Mouse (Mus musculus): ENCODE data around the gene Vmn1r1.

Gene Vmn1r1

DNA sequence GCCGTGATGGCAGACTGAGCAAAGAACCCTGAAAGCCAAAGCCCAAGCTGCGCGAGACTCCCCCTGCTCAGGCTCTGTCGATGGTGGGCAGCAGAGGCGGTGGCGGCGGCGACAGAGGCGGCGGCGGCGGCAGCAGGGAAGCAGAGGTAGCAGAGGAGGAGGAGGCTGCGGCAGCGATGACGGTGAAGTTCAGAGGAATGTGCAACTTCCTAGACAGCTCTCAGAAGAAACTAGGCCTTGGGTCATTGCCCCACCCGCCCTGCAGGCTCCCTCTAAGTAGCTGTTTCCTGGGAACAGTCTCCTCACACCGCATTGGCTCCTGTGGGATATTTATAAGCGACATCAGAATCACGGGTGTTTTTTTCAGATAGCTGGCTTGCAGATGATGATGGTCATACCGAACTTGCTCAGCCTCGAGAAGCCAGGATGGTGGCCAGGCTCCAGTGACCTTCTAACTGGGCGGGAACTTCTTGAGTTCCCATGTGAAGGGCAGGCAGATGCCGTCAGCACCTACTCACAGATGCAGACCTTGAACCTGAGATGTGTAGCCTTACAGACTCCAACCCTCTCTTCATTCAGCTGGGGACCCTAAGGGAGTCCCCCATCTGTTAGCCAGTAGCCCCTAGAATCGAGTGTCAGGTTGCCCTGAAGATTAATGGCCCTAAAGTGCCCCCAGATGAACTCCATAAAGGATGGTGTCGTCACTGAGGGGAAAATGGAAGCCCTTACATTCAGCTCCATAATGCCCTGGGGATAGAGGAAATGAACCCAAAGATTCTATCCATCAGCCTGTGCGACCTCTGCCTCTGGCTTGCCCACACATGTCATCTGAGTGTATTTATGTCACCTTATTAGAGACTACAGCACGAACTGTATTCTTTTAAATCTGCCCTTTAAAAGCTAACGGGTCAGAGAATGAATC lies 26.8 kb downstream of the Vmn1r1 start:
- DNase-seq: peak in 1 of 2 experiments; percentile 27

DNA sequence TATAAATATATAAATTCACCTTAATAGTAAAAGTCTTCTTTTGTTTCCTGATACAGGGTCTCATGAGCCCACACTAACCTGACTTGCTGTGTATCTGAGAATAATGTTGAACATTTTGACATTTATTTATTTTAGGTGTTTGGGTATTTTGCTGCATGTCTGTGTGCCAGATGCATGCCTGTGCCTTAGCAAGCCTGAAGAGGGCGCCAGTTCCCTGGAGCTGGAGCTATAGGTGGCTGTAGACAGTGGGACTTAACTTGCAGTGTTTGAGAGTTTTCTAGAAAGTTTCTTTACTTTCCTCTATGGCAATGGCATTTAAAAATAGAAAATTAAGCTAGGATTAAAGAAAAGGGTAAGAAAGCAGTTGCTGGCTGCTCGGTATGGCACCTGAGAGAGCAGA lies 33.5 kb downstream of the Vmn1r1 start:
- DNase-seq: peak; percentile 59 to 63

DNA sequence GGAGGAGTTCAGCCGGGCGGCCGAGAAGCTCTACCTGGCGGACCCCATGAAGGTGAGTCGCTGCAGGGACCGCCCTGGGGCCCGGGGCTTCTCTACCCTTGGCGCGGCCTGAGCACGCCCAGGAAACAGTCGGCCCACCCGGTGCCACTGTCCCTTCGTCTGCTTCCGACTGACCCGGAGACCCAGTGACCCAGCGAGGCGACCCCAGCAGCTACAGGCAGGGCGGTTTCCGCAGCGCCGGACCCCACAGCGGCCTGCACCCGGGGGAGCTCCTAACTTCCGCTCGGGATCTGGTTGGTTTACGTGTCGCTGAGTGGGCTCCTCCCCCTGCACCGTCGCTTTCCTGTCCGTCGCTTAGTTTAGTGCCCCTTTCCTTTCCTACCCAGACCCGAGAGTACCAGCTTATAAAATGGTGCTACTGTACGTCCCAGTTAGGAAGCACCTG lies 39.3 kb downstream of the Vmn1r1 start:
- DNase-seq: peak; percentile 89 to 95

DNA sequence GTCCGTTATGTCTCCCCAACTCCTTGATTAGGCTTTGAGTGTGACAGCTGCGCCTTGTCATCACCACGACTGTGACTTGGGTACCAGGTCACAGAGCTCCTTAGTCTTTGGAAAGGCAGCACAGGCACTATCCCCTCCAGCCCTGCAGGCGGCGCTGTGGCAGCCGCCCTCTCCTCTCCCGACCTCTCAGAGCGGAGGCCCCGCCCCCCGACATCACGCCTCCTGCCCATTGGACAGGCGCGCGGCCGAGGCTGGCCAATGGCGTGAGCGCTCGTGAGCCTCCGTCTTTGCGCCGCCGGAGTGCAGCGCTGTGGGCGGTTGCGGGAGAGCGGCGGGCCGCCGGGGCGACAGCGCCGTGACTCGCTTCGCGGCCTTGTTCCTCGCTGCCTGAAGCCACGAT lies 39.8 kb downstream of the Vmn1r1 start, which contains the start of gene Srp9:
Gene Srp9, plus strand, starts transcription at position 232 of the 400 bp plus-strand sequence.
- DNase-seq: peak; percentile 99 to 100

DNA sequence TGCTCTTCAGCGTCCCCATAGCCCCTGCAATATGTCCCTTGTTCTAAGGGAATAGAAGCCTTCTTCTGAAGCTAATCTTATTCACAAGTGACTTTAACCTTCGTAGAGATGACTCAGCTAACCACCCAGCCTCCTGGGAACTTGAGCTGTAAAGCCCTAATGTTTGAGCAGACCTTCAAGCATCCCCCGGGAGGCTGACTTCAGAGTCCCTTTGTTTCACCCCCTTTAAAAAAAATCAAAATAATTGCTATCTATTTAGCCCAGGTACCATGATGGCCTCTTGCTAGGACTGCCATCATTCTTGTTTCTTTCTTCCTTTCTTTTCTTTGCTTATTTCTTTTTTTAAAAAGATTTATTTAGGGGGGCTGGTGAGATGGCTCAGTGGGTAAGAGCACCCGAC lies 41.9 kb downstream of the Vmn1r1 start:
- no peak for DNase-seq

DNA sequence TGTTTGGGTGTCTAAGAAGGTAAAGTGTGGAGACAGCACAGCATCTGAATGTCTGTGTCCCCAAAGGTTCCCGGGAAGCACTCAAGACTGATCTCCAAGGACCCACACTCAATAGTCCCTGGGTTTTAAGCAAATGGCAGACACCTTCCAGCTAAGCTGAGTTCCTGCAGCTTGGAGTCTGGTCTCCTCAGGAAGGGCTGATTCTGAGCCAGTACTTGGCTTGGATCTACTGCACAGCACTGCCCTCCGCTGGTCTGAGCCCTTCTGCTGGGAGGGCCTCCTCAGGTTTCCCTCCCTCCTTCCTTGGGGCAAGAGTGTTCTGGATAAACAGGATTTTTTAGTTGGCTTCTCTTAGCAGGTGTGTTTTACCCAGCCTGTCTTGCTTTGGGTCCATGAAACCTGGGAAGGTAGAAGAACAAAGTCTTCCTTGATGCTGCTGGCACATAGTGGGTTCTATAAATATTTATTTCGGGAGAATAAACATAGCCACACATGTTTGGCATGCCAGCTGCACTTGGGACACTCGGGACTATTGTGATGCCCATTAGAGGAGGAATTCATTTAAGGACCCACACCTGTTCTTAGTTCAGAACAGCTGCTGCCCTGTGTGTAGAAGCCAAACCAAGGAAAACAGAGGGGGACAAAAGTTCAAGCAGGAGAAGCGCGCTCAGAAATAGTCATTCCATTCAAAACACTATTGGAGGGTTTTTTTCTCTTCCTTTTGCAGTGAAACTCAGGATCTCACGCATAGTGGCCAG lies 48.5 kb downstream of the Vmn1r1 start:
- DNase-seq: peak; percentile 79 to 84

DNA sequence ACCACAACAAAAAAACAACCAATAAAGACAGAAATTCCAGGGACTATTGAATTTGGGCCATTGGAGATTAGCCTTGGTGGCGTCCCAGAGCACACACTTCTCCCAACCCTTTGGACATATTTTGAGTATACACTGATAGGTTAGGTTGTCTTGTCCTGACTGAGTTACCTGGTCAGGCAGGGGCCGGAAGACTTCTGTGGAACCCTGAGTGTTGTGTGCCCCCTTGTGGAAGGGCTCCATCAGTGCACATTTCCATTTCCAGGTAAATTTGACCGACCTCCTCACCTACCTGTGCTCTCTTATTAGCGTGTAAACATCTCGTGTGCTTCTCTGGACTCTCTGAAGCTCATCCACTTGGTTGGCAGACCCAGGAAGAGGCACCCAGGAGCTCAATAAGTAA lies 49.1 kb downstream of the Vmn1r1 start:
- peak; percentile 67 to 76 for DNase-seq

DNA sequence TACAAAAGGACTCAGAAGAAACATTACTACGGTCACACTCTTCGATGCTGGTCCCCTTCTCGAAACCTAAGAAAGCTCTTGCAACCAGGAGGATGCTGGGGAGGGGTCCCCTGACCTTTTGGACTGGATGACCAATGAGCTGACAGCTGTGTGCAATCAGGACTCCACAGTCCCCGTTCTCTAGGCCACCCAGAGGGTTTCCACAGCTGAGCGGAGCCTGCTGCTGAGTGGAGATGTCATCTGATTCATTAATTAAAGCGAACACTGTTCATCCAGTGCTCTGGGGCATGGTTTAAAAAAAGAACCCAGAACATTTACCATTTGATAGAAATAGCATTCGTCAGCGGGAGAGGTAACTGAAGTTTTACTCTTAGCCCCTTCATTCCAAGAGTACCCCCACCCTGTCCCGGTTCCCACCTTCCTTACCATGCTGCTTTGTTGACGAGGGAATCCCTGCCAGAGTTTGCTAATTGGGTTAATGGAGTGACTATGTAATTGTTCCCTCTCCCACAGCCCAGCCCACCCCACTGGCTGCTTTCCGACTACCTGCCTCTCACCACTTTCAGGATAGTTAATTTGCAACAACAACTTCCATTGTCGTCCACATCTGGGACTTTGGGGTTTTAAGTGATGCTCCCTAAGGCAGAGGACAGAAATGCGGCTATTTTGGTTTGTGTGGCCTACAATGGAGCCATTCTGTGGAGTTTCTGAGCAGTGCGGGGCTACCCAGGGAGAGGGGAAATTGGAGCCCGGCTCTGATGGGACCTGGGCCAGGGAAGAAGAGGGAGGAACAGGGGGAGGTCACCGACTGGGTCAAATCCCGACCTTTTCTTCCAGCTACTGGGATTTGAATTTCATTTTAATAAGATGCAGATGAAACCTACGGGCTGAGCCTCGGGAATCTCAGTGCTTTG lies 50.4 kb downstream of the Vmn1r1 start:
- DNase-seq: peak in 1 of 2 experiments; percentile 54

DNA sequence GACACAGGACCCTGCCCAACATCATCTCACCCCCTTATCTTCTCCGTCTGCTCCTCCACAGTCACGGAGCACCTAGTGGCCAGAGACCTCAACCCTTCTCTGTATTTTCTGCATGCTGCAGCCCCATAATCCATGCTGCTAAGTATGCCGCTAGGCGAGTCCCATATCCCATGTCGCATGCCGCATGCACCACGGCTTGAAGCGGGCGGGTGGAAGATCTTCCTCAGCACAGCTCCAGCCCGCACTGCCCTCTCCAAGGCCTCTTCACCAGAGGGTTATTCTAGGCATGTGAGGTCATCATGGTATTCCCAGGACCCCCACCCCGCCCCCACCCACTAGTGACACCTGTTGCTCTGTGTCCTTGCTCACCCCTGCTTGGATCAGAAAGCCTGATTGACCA lies 51.2 kb downstream of the Vmn1r1 start:
- DNase-seq: no peak

DNA sequence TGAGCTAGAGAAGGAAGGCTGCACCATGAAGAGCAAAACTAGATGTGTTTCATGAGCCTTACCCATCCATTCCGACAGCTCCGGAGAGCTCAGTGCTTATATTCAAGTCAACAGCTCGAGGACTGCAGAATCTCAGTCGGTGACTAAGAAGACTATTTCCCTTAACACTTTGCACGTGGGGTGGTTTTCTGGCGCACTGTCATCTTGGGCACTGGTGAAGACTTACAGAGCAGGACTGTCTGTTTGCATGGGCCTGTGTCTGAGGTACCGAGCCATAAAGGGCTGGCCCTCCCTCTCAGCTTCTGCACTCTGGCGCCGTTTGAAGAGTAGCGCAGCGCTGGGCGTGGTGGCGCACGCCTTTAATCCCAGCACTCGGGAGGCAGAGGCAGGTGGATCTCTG lies 51.9 kb downstream of the Vmn1r1 start:
- DNase-seq: no peak

DNA sequence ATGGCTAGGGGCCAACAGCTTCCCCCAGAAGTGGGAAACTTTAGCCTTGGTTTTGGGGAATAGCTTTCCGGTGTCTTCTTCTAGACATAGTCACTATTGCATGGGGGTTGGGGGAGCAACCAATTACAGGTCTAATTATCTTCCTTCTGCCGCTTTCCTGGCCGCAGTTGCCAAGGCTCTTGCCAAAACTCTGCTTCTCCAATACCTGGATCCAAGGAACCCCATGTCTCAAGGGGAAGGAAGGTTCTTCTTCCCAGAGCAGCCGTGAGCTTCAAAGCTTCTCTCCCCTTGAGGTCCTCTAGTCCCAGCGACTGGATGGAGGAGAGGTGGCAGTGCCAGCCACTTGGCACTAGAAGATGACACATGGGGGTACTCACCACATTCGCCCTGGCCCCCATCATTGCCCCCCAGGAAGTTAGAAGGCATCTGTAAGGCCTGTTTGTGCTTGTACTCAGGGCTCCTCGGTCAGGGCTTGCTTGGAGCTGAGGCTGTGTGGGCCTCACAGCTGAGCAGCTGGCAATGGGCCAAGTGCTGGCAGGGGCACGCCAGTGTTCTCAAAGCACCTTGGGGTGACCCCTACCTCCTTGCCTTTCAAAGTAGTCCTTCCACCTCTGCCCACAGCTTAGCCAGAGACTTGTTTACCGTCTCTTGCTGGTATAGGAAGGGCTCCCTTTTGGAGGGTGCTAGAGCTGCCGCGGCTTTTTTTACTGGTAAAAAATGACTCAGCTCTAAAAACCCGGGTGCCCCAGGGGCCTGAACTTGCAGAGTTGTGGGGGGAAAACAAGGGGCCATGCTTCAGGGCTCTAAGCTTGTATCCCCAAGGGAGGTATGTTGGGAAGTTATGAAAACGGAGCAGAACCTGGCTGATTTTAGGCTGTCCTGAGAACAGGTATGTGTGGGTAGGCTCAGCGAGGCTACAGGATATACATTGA lies 52.6 kb downstream of the Vmn1r1 start:
- peak; percentile 60 to 69 for DNase-seq

DNA sequence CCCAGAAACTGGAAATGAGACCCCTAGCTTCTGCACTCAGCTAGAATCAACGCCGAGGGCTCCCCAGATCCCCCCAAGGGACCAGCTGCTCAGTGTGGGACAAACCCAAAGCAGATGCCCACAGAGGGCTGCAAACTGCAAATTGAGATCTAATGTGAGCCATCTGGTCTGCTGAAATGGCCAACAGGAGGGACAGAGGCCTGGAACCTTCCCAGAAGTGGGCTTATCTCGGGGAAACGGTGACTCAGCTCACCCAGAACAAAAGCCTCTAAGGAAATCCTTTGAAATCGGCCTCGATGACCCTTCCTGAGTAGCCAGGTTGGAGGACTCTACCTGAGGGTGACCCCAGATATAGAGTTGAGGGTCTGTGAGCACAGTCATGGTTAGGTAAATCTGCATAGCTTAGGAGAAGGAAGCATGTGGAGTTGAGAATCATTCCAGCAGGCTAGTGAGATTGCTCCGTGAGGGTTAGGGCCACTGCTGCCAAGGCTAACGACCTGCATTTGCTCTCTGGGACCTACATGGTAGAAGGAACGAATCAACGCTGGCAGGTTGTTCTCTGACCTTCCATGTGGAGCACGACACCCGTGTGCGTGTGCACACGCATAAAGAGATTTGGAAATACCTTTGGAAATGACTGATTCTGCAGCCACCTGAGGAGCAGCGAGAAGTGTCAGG lies 53.4 kb downstream of the Vmn1r1 start:
- no peak for DNase-seq

DNA sequence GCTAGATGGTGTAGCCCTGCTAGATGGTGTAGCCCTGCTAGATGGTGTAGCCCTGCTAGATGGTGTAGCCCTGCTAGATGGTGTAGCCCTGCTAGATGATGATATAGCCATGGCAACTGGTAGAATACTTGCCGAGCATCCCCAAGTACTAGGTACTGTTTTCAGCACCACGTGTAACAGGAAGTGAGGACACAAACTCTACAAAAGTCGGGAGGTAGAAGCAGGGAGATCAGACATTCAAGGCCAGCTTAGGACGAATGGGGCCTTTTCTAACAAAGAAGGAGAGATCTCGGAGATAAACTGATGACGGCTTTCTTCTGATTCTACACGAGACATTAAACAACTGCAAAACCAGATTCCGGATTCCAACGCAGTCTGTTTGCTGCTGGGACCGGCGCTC lies 54.1 kb downstream of the Vmn1r1 start:
- no peak for DNase-seq

DNA sequence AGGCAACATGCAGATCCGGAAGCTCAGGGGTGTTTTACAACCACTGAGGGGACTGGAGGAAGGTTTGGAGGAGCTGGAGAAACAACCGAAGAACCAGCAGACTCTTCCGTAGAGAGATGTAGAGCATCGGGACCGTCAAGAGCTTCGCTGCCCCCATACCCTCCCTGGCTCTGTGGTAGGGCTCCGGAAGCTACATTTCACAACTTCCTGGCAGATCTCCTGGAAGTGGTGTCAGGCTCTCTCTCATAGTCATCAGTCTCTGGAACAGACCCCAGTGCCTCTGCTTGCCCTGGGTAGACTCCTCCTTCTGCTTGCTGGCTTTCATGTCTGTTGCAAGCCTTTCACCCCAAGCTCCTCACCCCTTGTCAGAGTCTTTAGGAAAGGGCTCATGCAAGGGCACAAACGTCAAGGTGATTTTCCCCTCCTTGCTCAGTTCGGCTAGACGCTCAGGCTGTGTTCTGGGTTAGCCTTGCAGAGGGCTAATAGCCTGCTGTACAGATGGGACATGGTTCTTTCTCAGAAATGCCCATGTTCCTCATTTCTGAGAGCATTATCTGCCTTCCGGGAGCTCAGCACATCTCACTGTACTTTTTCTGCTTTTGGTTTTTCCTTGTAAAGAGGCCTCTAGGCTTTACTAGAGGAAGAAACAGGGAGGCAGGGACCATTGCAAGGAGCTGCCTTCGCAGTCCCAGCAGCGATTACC lies 55.7 kb downstream of the Vmn1r1 start:
- DNase-seq: no peak

DNA sequence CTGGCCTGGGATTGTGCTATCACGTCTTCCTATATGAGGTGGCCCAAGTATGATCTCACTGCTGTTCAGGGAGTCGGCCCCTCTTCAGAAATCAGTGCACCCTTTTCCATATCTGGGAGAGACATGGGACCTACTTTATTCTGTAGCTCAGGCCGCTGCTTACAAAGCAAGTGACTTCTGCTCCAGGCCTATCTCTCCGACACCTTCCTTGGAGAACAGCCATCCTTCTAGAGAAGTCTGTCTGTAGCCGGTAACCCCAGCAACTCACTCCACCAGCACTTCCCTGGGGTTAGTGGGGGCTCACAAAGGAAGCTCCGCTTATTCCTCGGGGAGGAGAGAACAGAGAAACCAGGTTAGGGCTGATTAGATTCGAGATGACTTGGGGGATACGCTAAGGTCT lies 57.0 kb downstream of the Vmn1r1 start:
- no peak for DNase-seq

DNA sequence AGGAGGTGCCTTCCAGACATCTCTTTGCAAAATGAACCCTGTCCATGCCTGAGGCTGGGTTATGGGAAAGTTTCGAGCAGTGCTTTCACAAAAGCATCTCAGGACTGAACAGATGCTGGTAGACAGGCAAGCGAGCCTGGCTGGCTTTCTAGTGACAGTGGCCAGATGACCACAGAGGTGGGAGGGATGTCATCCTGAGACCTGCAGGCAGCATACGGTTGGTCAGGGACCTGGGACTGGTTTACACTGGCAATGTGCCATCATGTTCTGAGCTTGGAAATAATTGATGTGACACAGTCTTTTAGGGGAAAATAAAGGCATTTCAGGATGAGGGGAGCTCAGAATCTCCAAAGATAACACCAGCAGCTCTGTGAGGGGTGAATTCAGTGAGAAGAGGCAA lies 59.3 kb downstream of the Vmn1r1 start:
- DNase-seq: no peak
